Mouse (Mus musculus) activated CD4-positive, CD25-positive, alpha-beta regulatory T cell, adult 4 months (primary cell): ENCODE measurements around the gene Apoe. TPM values are rescaled to one million over a fixed set of nuclear protein-coding genes. Genes with fewer than 3 reads are reported as not detected.
"Not testable (repeated sequence)": the region's sequence is repeated elsewhere in the genome, so short reads cannot be mapped to it uniquely, and the experiment has no call there.

Experiments
- ATAC-seq: one replicate; pipeline ENCODE4 v1.8.0; 2017
- polyA plus RNA-seq, 2 experiments: library from polyadenylated mRNA; unstranded; fragments of 100-300 nt; shearing (Covaris generic); gene quantifications; one replicate each; pipeline ENCODE4 v1.2.1; 2017

Gene Apoe
- polyA plus RNA-seq, 2 experiments from 2014 or later, result 4.1 to 16.0 TPM

DNA sequence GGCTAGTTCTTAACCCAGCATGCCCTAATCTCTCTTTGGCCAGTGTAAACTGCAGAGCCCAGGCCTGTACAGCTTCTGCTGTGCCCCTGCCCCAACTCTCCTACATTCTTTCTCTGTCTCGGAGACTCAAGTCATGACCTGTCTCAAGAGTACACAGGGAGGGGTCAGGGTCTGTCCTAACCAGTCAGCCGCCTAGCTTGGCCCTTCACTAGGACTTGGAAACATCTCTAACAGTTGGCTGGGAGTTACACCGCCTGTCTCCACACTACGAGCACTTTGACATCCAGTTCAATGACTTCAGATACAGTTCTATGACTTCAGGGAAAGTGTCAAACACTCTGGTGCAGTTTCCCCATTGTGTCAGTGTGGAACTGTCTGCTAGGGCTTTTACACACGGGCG lies 7.6 kb downstream of the Apoe start:
- no peak for ATAC-seq

GRCm38 (mm10) chr7:19690845-19691244 lies 8.1 kb downstream of the Apoe start:
- ATAC-seq, result no peak

GRCm38 (mm10) chr7:19688611-19689010 lies 10.4 kb downstream of the Apoe start:
- ATAC-seq, result no peak

DNA sequence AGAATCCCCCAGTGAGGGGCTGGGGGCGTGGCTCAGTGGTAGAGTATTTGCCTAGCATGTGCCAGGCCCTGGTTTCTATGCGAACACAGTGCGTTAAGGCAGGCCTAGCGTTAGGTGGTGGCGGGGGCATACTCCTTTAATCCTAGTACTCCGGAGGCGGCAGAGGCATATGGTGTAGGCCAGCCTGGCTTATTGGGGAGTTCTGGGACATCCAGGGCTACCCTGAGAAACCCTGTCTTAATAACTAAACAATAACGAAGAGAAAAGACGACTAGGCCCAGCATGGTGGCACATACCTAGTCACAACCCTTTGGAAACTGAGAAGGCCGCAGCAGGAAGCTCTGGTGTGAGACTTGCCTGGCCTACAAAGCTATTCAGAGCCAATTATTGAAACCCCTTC lies 10.9 kb downstream of the Apoe start:
- ATAC-seq, result no peak

DNA sequence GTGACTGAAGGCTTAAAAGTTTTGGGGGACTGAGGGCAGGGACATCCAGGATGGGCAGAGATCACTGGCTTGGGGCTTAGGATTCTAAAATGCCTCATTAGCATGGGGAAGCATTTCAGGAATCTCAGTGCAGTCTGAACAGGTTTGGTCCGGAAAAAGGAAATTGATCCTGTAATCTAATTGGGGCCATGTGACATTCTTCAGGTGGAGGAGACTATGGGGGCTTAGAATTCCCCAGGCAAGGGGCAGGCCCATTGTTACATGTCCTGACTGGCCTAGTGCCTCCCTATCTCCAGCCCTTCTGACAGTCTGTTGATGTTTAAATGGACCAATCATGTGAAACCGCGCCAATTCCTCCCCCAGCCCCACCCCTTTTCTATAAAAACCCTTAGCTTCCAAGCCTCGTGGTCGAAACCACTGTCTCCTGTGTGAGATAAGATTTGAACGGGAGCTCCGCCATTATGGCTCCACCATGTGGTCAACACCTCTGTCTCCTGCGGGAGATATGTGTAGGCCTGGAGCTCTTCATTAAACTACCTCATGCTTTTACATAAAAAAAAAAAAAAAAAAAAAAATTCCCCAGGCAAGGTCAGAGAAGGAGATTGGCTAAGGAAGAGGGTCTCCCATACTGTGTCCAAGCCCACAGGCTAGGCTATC lies 11.9 kb downstream of the Apoe start:
- ATAC-seq, result not testable (repeated sequence)

- ATAC-seq, result no peak
Measured at GRCm38 (mm10) chr7:19686521-19686920, 12.5 kb downstream of the Apoe start.

GRCm38 (mm10) chr7:19685374-19685773 lies 13.6 kb downstream of the Apoe start:
- ATAC-seq, result no peak

GRCm38 (mm10) chr7:19683771-19684201 lies 15.2 kb downstream of the Apoe start:
- ATAC-seq, result no peak

GRCm38 (mm10) chr7:19682979-19683378 lies 16.0 kb downstream of the Apoe start:
- no peak for ATAC-seq

DNA sequence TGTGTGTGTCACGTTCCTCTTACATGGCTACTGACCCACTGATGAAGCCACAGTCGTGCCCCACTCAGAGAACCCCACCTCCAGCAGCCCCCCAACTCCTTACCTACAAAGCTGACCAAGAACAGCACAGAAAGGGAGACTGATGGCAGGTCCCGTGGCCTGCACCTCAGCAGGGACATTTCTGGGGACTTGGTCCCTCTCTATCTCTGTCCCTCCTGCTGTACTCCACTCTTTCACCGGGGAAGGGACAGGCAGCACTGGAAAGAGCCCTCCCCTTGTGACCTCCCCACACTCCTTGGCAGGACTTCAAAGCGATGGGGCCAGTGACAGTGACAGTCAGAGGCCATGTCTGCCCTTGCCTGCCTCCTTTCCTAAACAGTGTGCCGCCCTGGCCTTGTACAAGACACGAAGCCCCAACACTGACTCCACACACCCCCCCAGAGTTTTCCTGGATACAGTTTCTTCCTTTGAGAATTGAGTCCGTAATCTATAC lies 17.7 kb downstream of the Apoe start, which contains the start of the genes Gm44805 and Apoc4:
Gene Gm44805 (minus strand): TSS at position 222 of the 493 bp plus-strand sequence.
Gene Apoc4 (minus strand): TSS at position 278 of the 493 bp plus-strand sequence.
- ATAC-seq, result no peak

- no peak for ATAC-seq
Measured at GRCm38 (mm10) chr7:19680702-19681101, 18.3 kb downstream of the Apoe start.

- no peak for ATAC-seq
Measured at GRCm38 (mm10) chr7:19678901-19679300, 20.1 kb downstream of the Apoe start.

DNA sequence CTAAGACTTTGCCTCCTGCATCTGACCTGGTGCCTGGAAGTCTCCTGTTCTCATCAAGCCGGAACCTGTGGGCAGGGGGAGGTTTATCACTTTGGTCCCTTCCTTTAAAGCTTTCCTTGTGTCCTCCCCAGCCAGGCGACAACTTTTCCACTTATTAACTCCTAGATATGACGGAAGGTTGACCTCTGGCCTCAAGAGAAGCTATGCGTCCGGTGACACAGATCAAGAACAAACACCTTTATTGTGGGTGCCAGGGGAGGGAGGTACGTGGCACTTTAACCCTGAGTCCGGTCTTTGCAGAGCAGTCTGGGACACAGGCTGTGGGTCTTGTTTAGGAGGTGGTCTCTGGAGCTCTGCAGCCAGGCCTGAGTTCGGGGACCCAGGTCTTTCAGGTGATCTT lies 21.1 kb downstream of the Apoe start, which contains the start of gene Apoc2:
Gene Apoc2 (minus strand): TSS at position 70 of the 400 bp plus-strand sequence.
- ATAC-seq, result no peak

DNA sequence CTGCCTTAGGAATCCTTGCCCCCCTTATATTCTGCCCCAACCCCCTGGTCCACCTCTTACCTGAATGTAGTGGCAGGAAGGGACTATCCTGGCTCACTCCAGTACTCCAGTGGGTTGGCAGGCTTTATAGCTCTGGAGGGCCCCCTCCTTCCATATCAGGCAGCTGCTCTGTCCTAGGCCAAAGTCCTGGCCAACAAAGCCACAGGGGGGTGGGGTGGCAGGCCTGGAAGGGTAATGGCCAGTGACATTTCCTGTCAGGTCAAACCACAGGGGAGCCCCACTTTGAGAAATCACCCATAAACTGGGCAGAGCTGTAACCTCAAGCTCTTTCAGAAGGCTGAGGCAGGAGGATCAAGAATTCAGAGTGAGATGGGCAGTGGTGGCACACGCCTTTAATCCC lies 22.3 kb downstream of the Apoe start:
- ATAC-seq, result no peak

- no peak for ATAC-seq
Measured at GRCm38 (mm10) chr7:19675824-19676223, 23.2 kb downstream of the Apoe start.

DNA sequence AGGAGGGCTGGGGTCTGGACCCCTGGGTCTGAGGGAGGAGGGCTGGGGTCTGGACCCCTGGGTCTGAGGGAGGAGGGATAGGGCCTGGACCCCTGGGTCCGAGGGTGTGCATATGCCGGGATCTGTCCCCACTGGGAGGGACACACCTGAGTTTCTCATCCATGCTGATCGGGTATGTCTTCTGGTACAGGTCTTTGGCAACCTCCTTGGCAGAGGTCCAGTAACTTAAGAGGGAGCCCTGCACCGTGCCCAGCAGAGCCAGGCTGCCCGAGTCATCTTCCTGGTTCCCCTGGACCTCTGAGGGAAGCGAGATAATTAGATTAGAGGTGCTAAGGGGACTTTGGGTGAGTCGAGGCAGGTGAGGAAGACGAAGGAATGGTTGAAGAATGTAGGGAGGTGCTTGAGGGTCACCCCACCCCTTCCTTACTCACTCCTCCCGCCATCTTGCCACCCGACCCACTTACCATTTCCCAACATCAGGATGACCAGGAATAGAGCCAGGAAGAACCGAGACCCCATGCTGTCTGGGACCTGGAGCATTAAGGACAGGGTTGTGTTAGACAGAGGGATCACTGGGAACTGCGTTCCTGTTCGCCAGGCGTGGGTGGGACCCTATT lies 25.8 kb downstream of the Apoe start:
- ATAC-seq, result no peak

- ATAC-seq, result no peak
Measured at GRCm38 (mm10) chr7:19671511-19671910, 27.5 kb downstream of the Apoe start.

GRCm38 (mm10) chr7:19668947-19669721 lies 29.9 kb downstream of the Apoe start:
- ATAC-seq, result peak; percentile 56

DNA sequence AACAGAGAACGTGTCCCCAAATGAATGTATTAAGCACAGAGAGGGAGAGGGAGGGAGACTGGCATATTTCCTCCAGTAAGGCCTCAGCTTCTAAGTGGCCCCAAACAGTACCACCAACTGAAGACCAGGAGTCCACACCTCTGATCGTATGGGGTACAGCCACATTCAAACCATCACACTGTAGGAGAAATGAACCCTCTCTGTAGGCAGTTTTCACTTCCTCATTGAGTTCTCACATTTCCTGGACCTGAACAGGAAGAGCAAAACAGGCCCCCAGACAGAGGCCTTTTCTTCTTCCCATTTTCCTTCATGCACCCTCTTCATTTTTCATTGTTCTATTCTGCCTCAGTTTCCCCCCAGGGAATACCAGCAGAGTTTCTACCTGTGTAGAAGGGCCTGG lies 31.6 kb downstream of the Apoe start:
- ATAC-seq, result no peak

DNA sequence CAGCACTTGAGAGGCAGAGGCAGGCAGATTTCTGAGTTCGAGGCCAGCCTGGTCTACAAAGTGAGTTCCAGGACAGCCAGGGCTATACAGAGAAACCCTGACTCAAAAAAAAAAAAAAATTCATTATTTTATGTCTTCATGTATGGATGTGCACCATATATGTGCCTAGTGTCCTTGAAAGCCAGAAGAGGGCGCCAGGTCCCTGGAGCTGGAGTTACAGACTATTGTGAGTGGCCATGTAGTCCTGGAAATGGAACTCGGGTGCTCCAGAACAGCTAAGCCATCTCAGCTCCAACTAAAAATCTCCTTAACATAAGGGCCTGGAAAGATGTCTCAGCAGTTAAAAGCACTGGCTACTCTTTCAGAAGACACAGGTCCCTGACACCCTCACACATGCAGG lies 32.2 kb downstream of the Apoe start:
- no peak for ATAC-seq

GRCm38 (mm10) chr7:19664955-19665841 lies 33.8 kb downstream of the Apoe start, which contains the start of gene Clptm1:
Clptm1 (minus strand) TSS chr7:19665033.
- ATAC-seq, result peak; percentile 64

DNA sequence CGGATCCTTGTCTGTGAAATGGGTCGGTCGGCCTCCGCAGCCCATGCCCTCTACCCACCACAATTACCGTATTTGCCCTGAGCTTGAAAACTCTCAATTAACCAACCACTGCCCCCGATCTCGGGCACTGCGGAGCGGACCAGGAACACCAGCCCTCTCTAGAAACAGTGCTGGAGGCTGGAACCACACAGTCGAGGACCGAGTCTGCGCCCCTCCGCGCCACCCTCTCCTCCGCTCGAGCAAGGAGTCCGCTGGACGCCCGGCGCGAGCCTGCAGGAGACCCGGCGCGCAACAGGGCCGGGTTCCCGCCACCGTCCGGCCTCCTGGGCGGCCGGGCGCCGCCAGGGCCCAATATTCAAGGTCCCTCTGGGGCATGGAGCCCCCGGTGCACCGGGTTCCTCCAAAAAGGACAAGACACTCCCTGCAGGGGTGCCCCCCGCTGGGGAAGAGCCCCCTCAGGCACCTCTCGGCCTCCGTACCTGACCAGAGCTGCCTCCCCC lies 34.5 kb downstream of the Apoe start:
- ATAC-seq, result peak; percentile 6
